Mouse (Mus musculus): ENCODE measurements around the gene Adrm1.

- TF ChIP-seq HCFC1 (IDR thresholded peaks at IDR 0.05; ENCODE audit: borderline replicate concordance, insufficient read depth, low read length): no peak
- no peak for TF ChIP-seq ZC3H11A (IDR thresholded peaks at IDR 0.05; ENCODE audit: borderline replicate concordance, low read depth, low read length)
- no peak for TF ChIP-seq ZNF384 (IDR thresholded peaks at IDR 0.05; ENCODE audit: low read depth, low read length)
Observed at GRCm38 (mm10) chr2:180215951-180216350, 44.7 kb downstream of the Adrm1 start.
